Mouse (Mus musculus) layer of hippocampus, adult 18-20 months (tissue): ENCODE data around the gene Klra7. TPM values are rescaled to one million over a fixed set of nuclear protein-coding genes. Genes with fewer than 3 reads are reported as not detected.
"Not testable (repeated sequence)": the region's sequence is repeated elsewhere in the genome, so short reads cannot be mapped to it uniquely, and the experiment has no call there.

Experiments
- DNase-seq, 2 experiments: peaks; one replicate each; pipeline ENCODE4 v3.0.0; 2022; ENCODE audit warnings: low spot score in 2 of 2
- long read RNA-seq: library from polyadenylated mRNA; stranded (forward); transcript quantifications from one replicate; pipeline ENCODE4 v2.0.0, GENCODE M21; 2021
- total RNA-seq, 2 experiments: library from RNA; stranded (reverse); gene quantifications; 2 replicates each; pipeline ENCODE4 v1.2.3; 2021

The Klra7 gene
- not detected for total RNA-seq
- long read RNA-seq, result 0 reads

- DNase-seq, result no peak
These were observed at the start of gene Klra7 for GRCm38 (mm10) chr6:130233222-130233621. TSS of gene Klra7 (minus strand) at chr6:130233322.

GRCm38 (mm10) chr6:130281828-130282227 lies 48.7 kb upstream of the Klra7 start, which contains the start of gene Klra10:
TSS of gene Klra10 (minus strand) at chr6:130281928.
- not testable (repeated sequence) for DNase-seq

GRCm38 (mm10) chr6:130255326-130255725 lies 22.2 kb upstream of the Klra7 start:
- no peak for DNase-seq

GRCm38 (mm10) chr6:130237536-130237935 lies 4.4 kb upstream of the Klra7 start:
- no peak for DNase-seq

GRCm38 (mm10) chr6:130236635-130237034 lies 3.5 kb upstream of the Klra7 start:
- no peak for DNase-seq

GRCm38 (mm10) chr6:130197453-130197852 lies 35.7 kb downstream of the Klra7 start:
- DNase-seq, result not testable (repeated sequence)

GRCm38 (mm10) chr6:130193012-130193411 lies 40.1 kb downstream of the Klra7 start, which contains the start of gene Klra9:
TSS of gene Klra9 (minus strand) at chr6:130193112.
- not testable (repeated sequence) for DNase-seq

Other genes with a start within 250 kb of the Klra7 start
- gene Klra6, start 206.4 kb downstream of the Klra7 start, total RNA-seq, result not detected
- not detected for gene Klra4, start 166.1 kb downstream of the Klra7 start, total RNA-seq
- not detected for gene Klra8, start 103.4 kb downstream of the Klra7 start, total RNA-seq
- not detected for gene Klra9, start 40.2 kb downstream of the Klra7 start, total RNA-seq
- gene Klra10, start 48.6 kb upstream of the Klra7 start, total RNA-seq, result not detected
- gene Klra3, start 104.3 kb upstream of the Klra7 start, total RNA-seq, result not detected
- gene Klra1, start 153.6 kb upstream of the Klra7 start, total RNA-seq, result not detected